Mouse (Mus musculus): ENCODE data around the gene Cacnb3. TPM values are rescaled to one million over a fixed set of nuclear protein-coding genes. Genes with fewer than 3 reads are reported as not detected.

The Cacnb3 gene
- polyA plus RNA-seq, 2 experiments, result 33.9 to 75.2 TPM

DNA sequence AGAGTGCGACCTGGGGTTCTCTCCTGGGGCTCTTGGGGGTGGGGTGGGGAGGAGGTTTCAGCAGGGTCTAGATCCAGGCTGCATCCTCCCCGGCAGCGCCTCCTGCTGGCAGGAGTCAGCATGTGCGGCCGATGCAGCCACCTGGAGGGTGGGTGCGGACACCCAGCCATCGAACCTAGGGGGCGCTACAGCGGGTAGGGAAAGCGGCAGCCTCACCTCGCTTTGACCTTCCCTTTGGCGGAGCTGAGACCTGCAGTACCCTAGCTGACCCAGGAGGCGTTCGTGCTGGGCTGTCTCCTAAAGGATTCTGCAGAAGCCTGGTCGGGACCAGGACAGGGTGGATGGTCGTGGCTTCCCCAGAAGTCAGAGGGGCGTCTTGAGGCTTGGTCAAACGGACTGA is 853 bp downstream of the Cacnb3 start:
- Histone ChIP-seq H3K27me3 (ENCODE audit: control insufficient read depth, insufficient read depth, low read length) (peaks cover 7% of the 10 kb centered on the region), H3K4me1 (ENCODE audit: control insufficient read depth, insufficient read depth, low read length) (peaks cover 41% of the 10 kb centered on the region), H3K4me3 (replicated peaks; ENCODE audit: low read length) (peak overlapping the region; percentile 84), H3K9me3 (ENCODE audit: control insufficient read depth, low read length) (no peaks in the 10 kb centered on the region), H3K9ac (ENCODE audit: low read depth, low read length, severe bottlenecking) (peak overlapping the region; percentile 55; the same call in 1 of the 2 replicates), H3K27ac (replicated peaks; ENCODE audit: low read depth, low read length) (peak overlapping the region; percentile 48; the same call in 1 of the 2 replicates), H3K4me2 (replicated peaks; ENCODE audit: low read depth, low read length, severe bottlenecking) (peak overlapping the region; percentile 99), H3K36me3 (ENCODE audit: control insufficient read depth, insufficient read depth, low read length) (no peaks in the 10 kb centered on the region)
- ATAC-seq (ENCODE audit: low FRiP score, low read depth) (peak; percentile 4; the same call in 1 of the 2 replicates), DNase-seq (ENCODE audit: low spot score) (peak; percentile 63)
- WGBS, result 5% methylated on average over 11 of the region's 18 CpGs
- TF ChIP-seq POLR2A (IDR thresholded peaks at IDR 0.05; ENCODE audit: borderline replicate concordance, extremely low read depth, insufficient read depth, insufficient read length), result no peak

DNA sequence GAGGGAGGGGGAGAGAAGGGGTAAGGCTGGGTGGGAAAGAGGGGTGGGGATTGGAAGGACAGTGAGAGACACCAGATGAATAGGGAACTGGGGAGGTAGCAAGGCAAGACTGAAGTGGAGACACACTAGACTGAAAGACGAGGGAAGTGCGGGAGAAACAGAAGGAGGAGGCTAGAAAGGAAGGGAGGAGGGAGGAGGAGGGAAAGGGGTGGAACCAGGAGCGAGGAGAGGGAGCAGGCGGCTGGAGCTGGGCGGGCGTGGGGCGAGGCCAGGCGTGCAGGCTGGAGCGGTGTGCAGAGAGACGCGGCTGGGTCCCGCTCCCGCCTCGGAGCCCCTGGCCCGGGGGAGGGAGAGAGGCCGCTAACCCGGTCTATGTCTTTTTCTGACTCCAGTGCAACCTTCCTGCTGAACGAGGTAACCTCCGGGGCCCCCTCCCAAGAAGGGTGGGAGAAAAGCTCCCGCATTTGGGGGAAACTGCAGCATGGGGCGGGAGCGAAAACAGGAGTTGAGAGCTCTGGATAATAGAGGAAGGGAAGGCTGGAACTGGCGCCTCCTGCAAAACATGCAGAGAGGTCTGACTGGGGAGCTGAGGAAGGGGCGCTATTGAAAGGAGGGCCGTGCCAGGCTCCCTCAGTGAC is 1.6 kb downstream of the Cacnb3 start:
- peak overlapping the region; percentile 99 for H3K4me2 ChIP-seq (replicated peaks; ENCODE audit: low read depth, low read length, severe bottlenecking)
- peak overlapping the region; percentile 84 for H3K4me3 ChIP-seq (replicated peaks; ENCODE audit: low read length)
- H3K27ac ChIP-seq (replicated peaks; ENCODE audit: low read depth, low read length), result peak overlapping the region; percentile 61
- H3K9me3 ChIP-seq (ENCODE audit: control insufficient read depth, low read length), result no peaks in the 10 kb centered on the region
- ATAC-seq (ENCODE audit: low FRiP score, low read depth), result peak; percentile 82
- H3K9ac ChIP-seq (ENCODE audit: low read depth, low read length, severe bottlenecking), result peak overlapping the region; percentile 55
- WGBS, result 2% methylated on average over 13 of the region's 25 CpGs
- peaks cover 41% of the 10 kb centered on the region for H3K4me1 ChIP-seq (ENCODE audit: control insufficient read depth, insufficient read depth, low read length)
- TF ChIP-seq POLR2A (IDR thresholded peaks at IDR 0.05; ENCODE audit: borderline replicate concordance, extremely low read depth, insufficient read depth, insufficient read length), result 0 out of 2 replicates have a peak, but pooled peaks have one; percentile 22
- H3K36me3 ChIP-seq (ENCODE audit: control insufficient read depth, insufficient read depth, low read length), result no peaks in the 10 kb centered on the region
- H3K27me3 ChIP-seq (ENCODE audit: control insufficient read depth, insufficient read depth, low read length), result peaks cover 7% of the 10 kb centered on the region
- DNase-seq (ENCODE audit: low spot score), result peak; percentile 84

DNA sequence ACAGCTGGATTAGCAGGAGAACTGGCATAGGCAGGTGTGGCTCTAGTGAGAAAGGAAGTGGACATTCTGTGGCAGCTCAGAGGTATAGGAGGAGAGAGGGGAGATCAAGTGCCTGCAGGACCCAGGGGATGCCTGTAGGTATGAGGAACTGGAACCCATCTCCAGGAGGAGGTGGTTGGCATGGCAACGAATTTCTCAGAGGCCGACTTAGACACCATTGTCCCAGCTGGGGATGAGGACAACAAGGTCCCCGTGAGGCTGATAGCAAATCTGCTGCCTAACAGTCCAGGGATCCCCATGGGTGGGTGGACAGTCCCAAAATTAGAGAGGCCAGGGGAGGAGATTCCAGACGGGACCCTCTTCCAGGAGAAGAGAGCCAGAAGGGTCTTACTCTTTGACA is 2.3 kb downstream of the Cacnb3 start:
- DNase-seq (ENCODE audit: low spot score) (no peak), ATAC-seq (ENCODE audit: low FRiP score, low read depth) (no peak)
- H3K4me3 ChIP-seq (replicated peaks; ENCODE audit: low read length), result peak overlapping the region; percentile 84
- TF ChIP-seq POLR2A (IDR thresholded peaks at IDR 0.05; ENCODE audit: borderline replicate concordance, extremely low read depth, insufficient read depth, insufficient read length), result no peak
- 8% methylated on average over 4 of the region's 4 CpGs for WGBS
- H3K4me1 ChIP-seq (ENCODE audit: control insufficient read depth, insufficient read depth, low read length), result peaks cover 41% of the 10 kb centered on the region
- no peak overlapping the region for H3K27ac ChIP-seq (replicated peaks; ENCODE audit: low read depth, low read length)
- H3K9me3 ChIP-seq (ENCODE audit: control insufficient read depth, low read length), result no peaks in the 10 kb centered on the region
- 0 out of 2 replicates have a peak, but pooled peaks cover 2% of the 10 kb centered on the region for H3K36me3 ChIP-seq (ENCODE audit: control insufficient read depth, insufficient read depth, low read length)
- peak overlapping the region; percentile 6; the same call in 1 of the 2 replicates for H3K9ac ChIP-seq (ENCODE audit: low read depth, low read length, severe bottlenecking)
- H3K4me2 ChIP-seq (replicated peaks; ENCODE audit: low read depth, low read length, severe bottlenecking), result peak overlapping the region; percentile 99
- H3K27me3 ChIP-seq (ENCODE audit: control insufficient read depth, insufficient read depth, low read length), result peaks cover 4% of the 10 kb centered on the region

GRCm38 (mm10) chr15:98633822-98634470 is 3.3 kb downstream of the Cacnb3 start:
- Histone ChIP-seq H3K9ac (ENCODE audit: low read depth, low read length, severe bottlenecking) (peak overlapping the region; percentile 77), H3K36me3 (ENCODE audit: control insufficient read depth, insufficient read depth, low read length) (0 out of 2 replicates have a peak, but pooled peaks cover 2% of the 10 kb centered on the region), H3K27me3 (ENCODE audit: control insufficient read depth, insufficient read depth, low read length) (no peaks in the 10 kb centered on the region; the same call in none of the 2 replicates), H3K27ac (replicated peaks; ENCODE audit: low read depth, low read length) (peak overlapping the region; percentile 58; the same call in 1 of the 2 replicates), H3K4me1 (ENCODE audit: control insufficient read depth, insufficient read depth, low read length) (peaks cover 32% of the 10 kb centered on the region), H3K9me3 (ENCODE audit: control insufficient read depth, low read length) (no peaks in the 10 kb centered on the region), H3K4me2 (replicated peaks; ENCODE audit: low read depth, low read length, severe bottlenecking) (peak overlapping the region; percentile 99), H3K4me3 (replicated peaks; ENCODE audit: low read length) (peak overlapping the region; percentile 84)
- ATAC-seq (ENCODE audit: low FRiP score, low read depth), result no peak
- no peak for TF ChIP-seq POLR2A (IDR thresholded peaks at IDR 0.05; ENCODE audit: borderline replicate concordance, extremely low read depth, insufficient read depth, insufficient read length)
- WGBS, result 1% methylated on average over 23 of the region's 25 CpGs
- DNase-seq (ENCODE audit: low spot score), result no peak

GRCm38 (mm10) chr15:98634541-98635081 is 4.0 kb downstream of the Cacnb3 start:
- Histone ChIP-seq H3K27ac (replicated peaks; ENCODE audit: low read depth, low read length) (peak overlapping the region; percentile 58), H3K4me1 (ENCODE audit: control insufficient read depth, insufficient read depth, low read length) (peaks cover 31% of the 10 kb centered on the region), H3K9me3 (ENCODE audit: control insufficient read depth, low read length) (no peaks in the 10 kb centered on the region), H3K36me3 (ENCODE audit: control insufficient read depth, insufficient read depth, low read length) (0 out of 2 replicates have a peak, but pooled peaks cover 6% of the 10 kb centered on the region), H3K27me3 (ENCODE audit: control insufficient read depth, insufficient read depth, low read length) (no peaks in the 10 kb centered on the region; the same call in none of the 2 replicates), H3K9ac (ENCODE audit: low read depth, low read length, severe bottlenecking) (peak overlapping the region; percentile 77), H3K4me3 (replicated peaks; ENCODE audit: low read length) (peak overlapping the region; percentile 84), H3K4me2 (replicated peaks; ENCODE audit: low read depth, low read length, severe bottlenecking) (peak overlapping the region; percentile 99)
- 4% methylated on average over 30 of the region's 65 CpGs for WGBS
- ATAC-seq (ENCODE audit: low FRiP score, low read depth) (peak; percentile 74), DNase-seq (ENCODE audit: low spot score) (peak; percentile 64)
- 0 out of 2 replicates have a peak, but pooled peaks have one; percentile 50 for TF ChIP-seq POLR2A (IDR thresholded peaks at IDR 0.05; ENCODE audit: borderline replicate concordance, extremely low read depth, insufficient read depth, insufficient read length)

All from limb, embryonic 14.5 days (tissue).